ENCODE assay signal across 8 mouse cellular contexts in the genomic region with DNA sequence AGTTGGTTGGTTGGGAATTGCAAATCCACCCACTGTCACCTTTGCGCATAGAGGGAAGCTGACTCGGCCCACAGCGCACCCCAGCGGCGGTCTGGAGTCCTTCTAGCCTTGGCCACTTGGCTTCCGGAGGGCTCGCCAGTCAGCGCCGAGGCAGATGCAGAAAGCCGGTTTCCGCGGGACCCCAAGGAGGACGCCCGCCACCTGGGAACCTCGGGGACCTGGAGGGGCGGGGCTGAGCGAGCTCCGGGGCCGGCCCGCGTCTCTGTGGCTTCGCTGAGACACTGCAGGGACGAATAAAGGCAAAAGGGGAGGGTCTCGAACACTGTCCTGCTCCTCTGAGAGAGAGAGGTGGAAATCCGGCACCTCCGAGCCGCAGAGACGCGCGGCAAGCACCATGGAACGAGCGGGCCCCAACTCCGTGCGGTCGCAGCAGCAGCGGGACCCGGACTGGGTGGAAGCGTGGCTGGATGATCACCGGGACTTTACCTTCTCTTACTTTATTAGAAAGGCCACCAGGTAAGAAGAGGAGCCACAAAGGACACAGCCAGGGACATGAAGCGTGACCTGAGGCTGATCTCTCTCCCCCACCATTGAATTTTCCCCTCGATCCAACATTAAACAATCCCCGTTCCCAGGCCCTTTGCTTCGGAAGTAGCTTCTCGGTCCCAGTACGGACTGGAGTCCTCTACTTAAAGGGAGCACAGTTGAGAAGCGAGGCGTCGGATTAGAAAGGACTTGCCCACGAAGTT. TPM values are rescaled to one million over a fixed set of nuclear protein-coding genes. Genes with fewer than 3 reads are reported as not detected.
DNase-seq lines count a peak whose midpoint lies in the region; ATAC-seq and TF ChIP-seq lines count a peak whose summit lies in the region.

A gene (plus strand): TSS at position 96 of the 749 bp plus-strand sequence.

- peak; percentile 61 for TF ChIP-seq CTCF in heart, postnatal 0 days (IDR thresholded peaks at IDR 0.05; ENCODE audit: low read depth)
- TF ChIP-seq CTCF in liver, postnatal 0 days (IDR thresholded peaks at IDR 0.05; ENCODE audit: low read depth) = peak; percentile 76

- peak; percentile 43 for DNase-seq in CD4-positive helper T cell, adult 2 months (ENCODE audit: low read depth, low spot score)
- peak; percentile 57 for DNase-seq in heart, postnatal 0 days (ENCODE audit: low spot score)
- DNase-seq in kidney, postnatal 14 days = peak; percentile 84
- DNase-seq in liver, postnatal 0 days = peak; percentile 83

- no peaks in the 10 kb centered on the region for H3K9me3 ChIP-seq in forebrain, embryonic 13.5 days (replicated peaks)
- H3K9me3 ChIP-seq in heart, postnatal 0 days (replicated peaks; ENCODE audit: control insufficient read depth, low read length) = no peaks in the 10 kb centered on the region
- no peaks in the 10 kb centered on the region for H3K9me3 ChIP-seq in liver, postnatal 0 days (ENCODE audit: low read length)
- H3K9me3 ChIP-seq in neural tube, embryonic 12.5 days = no peaks in the 10 kb centered on the region
- no peaks in the 10 kb centered on the region for H3K9me3 ChIP-seq in stomach, embryonic 16.5 days (replicated peaks; ENCODE audit: control insufficient read depth, low read length)

- no peaks in the 10 kb centered on the region for H3K4me1 ChIP-seq in brown adipose tissue, adult 24 weeks (ENCODE audit: control insufficient read depth, insufficient read depth, insufficient read length, low read length)
- peaks cover 18% of the 10 kb centered on the region for H3K4me1 ChIP-seq in forebrain, embryonic 13.5 days
- no peaks in the 10 kb centered on the region for H3K4me1 ChIP-seq in heart, postnatal 0 days (ENCODE audit: control insufficient read depth, insufficient read depth)
- H3K4me1 ChIP-seq in liver, postnatal 0 days (ENCODE audit: insufficient read depth) = peaks cover 2% of the 10 kb centered on the region; the same call in 1 of the 2 replicates
- peaks cover 5% of the 10 kb centered on the region; the same call in 1 of the 2 replicates for H3K4me1 ChIP-seq in neural tube, embryonic 12.5 days
- no peaks in the 10 kb centered on the region; the same call in 1 of the 2 replicates for H3K4me1 ChIP-seq in stomach, embryonic 16.5 days (ENCODE audit: control insufficient read depth, insufficient read depth, low read length)

- H3K4me2 ChIP-seq in forebrain, embryonic 13.5 days = peak within 1 kb of the TSS; percentile 73
- peak within 1 kb of the TSS; percentile 76 for H3K4me2 ChIP-seq in heart, postnatal 0 days (ENCODE audit: low read depth, low read length)
- peak within 1 kb of the TSS; percentile 96 for H3K4me2 ChIP-seq in liver, postnatal 0 days (ENCODE audit: low read depth, low read length)
- peak within 1 kb of the TSS; percentile 86 for H3K4me2 ChIP-seq in neural tube, embryonic 12.5 days (replicated peaks)
- H3K4me2 ChIP-seq in stomach, embryonic 16.5 days (ENCODE audit: low read depth, low read length) = peak within 1 kb of the TSS; percentile 71

- WGBS in forebrain, embryonic 13.5 days = 1% methylated on average over 49 of the region's 49 CpGs
- WGBS in heart, postnatal 0 days = under 1% methylated on average over 49 of the region's 49 CpGs
- WGBS in liver, postnatal 0 days (ENCODE audit: insufficient replicate concordance) = under 1% methylated on average over 49 of the region's 49 CpGs
- under 1% methylated on average over 49 of the region's 49 CpGs for WGBS in neural tube, embryonic 12.5 days
- under 1% methylated on average over 49 of the region's 49 CpGs for WGBS in stomach, embryonic 16.5 days

- no peaks in the 10 kb centered on the region for H3K36me3 ChIP-seq in forebrain, embryonic 13.5 days (ENCODE audit: poor library complexity, severe bottlenecking)
- no peaks in the 10 kb centered on the region for H3K36me3 ChIP-seq in heart, postnatal 0 days (replicated peaks; ENCODE audit: control insufficient read depth, insufficient read depth, low read length)
- H3K36me3 ChIP-seq in liver, postnatal 0 days (replicated peaks; ENCODE audit: insufficient read depth, low read length) = no peaks in the 10 kb centered on the region
- H3K36me3 ChIP-seq in neural tube, embryonic 12.5 days = no peaks in the 10 kb centered on the region
- H3K36me3 ChIP-seq in stomach, embryonic 16.5 days (ENCODE audit: control insufficient read depth, insufficient read depth, low read length) = no peaks in the 10 kb centered on the region

- H3K4me3 ChIP-seq in brown adipose tissue, adult 24 weeks (ENCODE audit: insufficient read depth, low read depth, low read length) = peak within 1 kb of the TSS; percentile 64
- H3K4me3 ChIP-seq in forebrain, embryonic 13.5 days = peak within 1 kb of the TSS; percentile 71
- peak within 1 kb of the TSS; percentile 71 for H3K4me3 ChIP-seq in heart, postnatal 0 days (ENCODE audit: low read depth, low read length)
- peak within 1 kb of the TSS; percentile 70 for H3K4me3 ChIP-seq in liver, postnatal 0 days (ENCODE audit: low read depth, low read length)
- peak within 1 kb of the TSS; percentile 67 for H3K4me3 ChIP-seq in neural tube, embryonic 12.5 days
- H3K4me3 ChIP-seq in stomach, embryonic 16.5 days (replicated peaks; ENCODE audit: low read length) = peak within 1 kb of the TSS; percentile 87

- no peak for TF ChIP-seq EP300 in heart, postnatal 0 days (IDR thresholded peaks at IDR 0.05; ENCODE audit: low read depth)
- no peak for TF ChIP-seq EP300 in liver, postnatal 0 days (IDR thresholded peaks at IDR 0.05; ENCODE audit: low read depth)

- H3K27me3 ChIP-seq in forebrain, embryonic 13.5 days = no peaks in the 10 kb centered on the region
- no peaks in the 10 kb centered on the region for H3K27me3 ChIP-seq in heart, postnatal 0 days (ENCODE audit: control insufficient read depth, insufficient read depth, low read length)
- peaks cover 9% of the 10 kb centered on the region for H3K27me3 ChIP-seq in liver, postnatal 0 days (ENCODE audit: insufficient read depth, low read length)
- H3K27me3 ChIP-seq in neural tube, embryonic 12.5 days (replicated peaks) = no peaks in the 10 kb centered on the region
- H3K27me3 ChIP-seq in stomach, embryonic 16.5 days (ENCODE audit: control insufficient read depth, insufficient read depth, low read length) = no peaks in the 10 kb centered on the region

- peak within 1 kb of the TSS; percentile 84 for H3K9ac ChIP-seq in forebrain, embryonic 13.5 days
- H3K9ac ChIP-seq in heart, postnatal 0 days (replicated peaks; ENCODE audit: low read depth, low read length) = peak within 1 kb of the TSS; percentile 64
- peak within 1 kb of the TSS; percentile 64 for H3K9ac ChIP-seq in liver, postnatal 0 days (replicated peaks)
- H3K9ac ChIP-seq in neural tube, embryonic 12.5 days = peak within 1 kb of the TSS; percentile 80
- peak within 1 kb of the TSS; percentile 91 for H3K9ac ChIP-seq in stomach, embryonic 16.5 days (ENCODE audit: low read length)

- ATAC-seq in forebrain, embryonic 13.5 days = peak; percentile 66
- ATAC-seq in heart, postnatal 0 days (ENCODE audit: insufficient read depth, low read depth) = peak; percentile 60
- ATAC-seq in liver, postnatal 0 days = peak; percentile 79
- ATAC-seq in neural tube, embryonic 12.5 days (ENCODE audit: low FRiP score, low read depth) = peak; percentile 74
- peak; percentile 46 for ATAC-seq in stomach, embryonic 16.5 days (ENCODE audit: insufficient read depth, low FRiP score)

- H3K27ac ChIP-seq in brown adipose tissue, adult 24 weeks (replicated peaks; ENCODE audit: low read depth, low read length) = peak within 1 kb of the TSS; percentile 40; the same call in 1 of the 2 replicates
- H3K27ac ChIP-seq in forebrain, embryonic 13.5 days = peak within 1 kb of the TSS; percentile 86
- peak within 1 kb of the TSS; percentile 83 for H3K27ac ChIP-seq in heart, postnatal 0 days (ENCODE audit: low read depth)
- peak within 1 kb of the TSS; percentile 62 for H3K27ac ChIP-seq in liver, postnatal 0 days (ENCODE audit: low read depth)
- peak within 1 kb of the TSS; percentile 62 for H3K27ac ChIP-seq in neural tube, embryonic 12.5 days
- H3K27ac ChIP-seq in stomach, embryonic 16.5 days (ENCODE audit: low read length) = peak within 1 kb of the TSS; percentile 98

RNA-seq across cellular contexts. Expression of the gene that starts here (rescaled TPM):
- polyA plus RNA-seq in brown adipose tissue, adult 24 weeks (2012; ENCODE audit: insufficient read depth, insufficient read length, missing spikeins) = 0.91 and 1.9 TPM in 2 replicates
- polyA plus RNA-seq in forebrain, embryonic 13.5 days (2015; fragmentation: Nextera tagmentation; extraction: Ambion mirVana) = 3.6 and 3.7 TPM in 2 replicates
- total RNA-seq in heart, postnatal 0 days (2014; rRNA removed; ENCODE audit: low replicate concordance) = 4.2 and 6.1 TPM in 2 replicates
- polyA plus RNA-seq in heart, postnatal 0 days (2015; fragmentation: Nextera tagmentation; extraction: Ambion mirVana) = 1.00 and 1.1 TPM in 2 replicates
- polyA plus RNA-seq in liver, postnatal 0 days (2015; fragmentation: Nextera tagmentation; extraction: Ambion mirVana) = 1.5 TPM in 2 replicates
- 2.7 and 2.9 TPM in 2 replicates for polyA plus RNA-seq in neural tube, embryonic 12.5 days (2016; fragmentation: Nextera tagmentation; extraction: Ambion mirVana)
- polyA plus RNA-seq in stomach, embryonic 16.5 days (2015; fragmentation: Nextera tagmentation; extraction: Ambion mirVana) = 16.3 and 17.0 TPM in 2 replicates

Comparison
In these comparisons a context has a peak if more than half of its experiments do, and no peak if none do; other contexts are left out.
1. Peak in every context shown above with its lines: DNase-seq, ATAC-seq, H3K4me3 ChIP-seq and H3K27ac ChIP-seq.
2. H3K27ac ChIP-seq: peak in every context shown above with its lines; median percentile 98 in stomach, embryonic 16.5 days; 86 in forebrain, embryonic 13.5 days; 83 in heart, postnatal 0 days; 62 in liver, postnatal 0 days; 62 in neural tube, embryonic 12.5 days; 40 in brown adipose tissue, adult 24 weeks.